Mouse (Mus musculus) stomach, embryonic 15.5 days (tissue): ENCODE measurements around the gene Phc1. TPM values are rescaled to one million over a fixed set of nuclear protein-coding genes. Genes with fewer than 3 reads are reported as not detected.
"Not testable (repeated sequence)": the region's sequence is repeated elsewhere in the genome, so short reads cannot be mapped to it uniquely, and the experiment has no call there.

Source experiments
- ATAC-seq: fragments of 200-750 bp; cut with Nextera tagmentation; 2 replicates; pipeline ENCODE4 v1.8.0; 2017; ENCODE audit warnings: low read depth, moderate number of reproducible peaks, moderate TSS enrichment; ENCODE audit not compliant: insufficient read depth, low FRiP score
- H3K27ac ChIP-seq: fragments of 300-500 bp; sonication (generic); 2 replicates; pipeline ENCODE4 v1.5.1; 2015; ENCODE audit warnings: mild to moderate bottlenecking, inconsistent platforms
- H3K27me3 ChIP-seq: fragments of 300-500 bp; sonication (generic); replicated peaks from 2 replicates; pipeline ENCODE4 v1.6.1; 2015; ENCODE audit warnings: inconsistent platforms
- H3K36me3 ChIP-seq: fragments of 300-500 bp; sonication (generic); 2 replicates; pipeline ENCODE4 v1.6.1; 2015; ENCODE audit warnings: inconsistent platforms
- H3K4me1 ChIP-seq: fragments of 300-500 bp; sonication (generic); 2 replicates; pipeline ENCODE4 v1.6.1; 2015; ENCODE audit warnings: inconsistent platforms
- H3K4me2 ChIP-seq: fragments of 300-500 bp; sonication (generic); 2 replicates; pipeline ENCODE4 v1.6.1; 2015; ENCODE audit warnings: mild to moderate bottlenecking, inconsistent platforms
- H3K4me3 ChIP-seq: fragments of 300-500 bp; sonication (generic); replicated peaks from 2 replicates; pipeline ENCODE4 v1.5.1; 2015; ENCODE audit warnings: inconsistent platforms
- H3K9ac ChIP-seq: fragments of 300-500 bp; sonication (generic); 2 replicates; pipeline ENCODE4 v1.6.1; 2015; ENCODE audit warnings: inconsistent platforms
- H3K9me3 ChIP-seq: fragments of 300-500 bp; sonication (generic); 2 replicates; pipeline ENCODE4 v1.6.1; 2016; ENCODE audit warnings: inconsistent platforms
- WGBS: fragments of 180-500 bp; shearing (Covaris S2); methylation state at CpG from one replicate; pipeline ENCODE4 v1.1.7; 2015; 5-methylcytosine and 5-hydroxymethylcytosine counted together
- polyA plus RNA-seq: library from polyadenylated mRNA; unstranded; fragments of >200 nt; fragmentation: Nextera tagmentation; extraction: Ambion mirVana; gene quantifications from 2 replicates; pipeline ENCODE4 v1.2.1, GENCODE M21; 2015

Gene Phc1
- 12.8 and 13.2 TPM in 2 replicates for polyA plus RNA-seq

DNA sequence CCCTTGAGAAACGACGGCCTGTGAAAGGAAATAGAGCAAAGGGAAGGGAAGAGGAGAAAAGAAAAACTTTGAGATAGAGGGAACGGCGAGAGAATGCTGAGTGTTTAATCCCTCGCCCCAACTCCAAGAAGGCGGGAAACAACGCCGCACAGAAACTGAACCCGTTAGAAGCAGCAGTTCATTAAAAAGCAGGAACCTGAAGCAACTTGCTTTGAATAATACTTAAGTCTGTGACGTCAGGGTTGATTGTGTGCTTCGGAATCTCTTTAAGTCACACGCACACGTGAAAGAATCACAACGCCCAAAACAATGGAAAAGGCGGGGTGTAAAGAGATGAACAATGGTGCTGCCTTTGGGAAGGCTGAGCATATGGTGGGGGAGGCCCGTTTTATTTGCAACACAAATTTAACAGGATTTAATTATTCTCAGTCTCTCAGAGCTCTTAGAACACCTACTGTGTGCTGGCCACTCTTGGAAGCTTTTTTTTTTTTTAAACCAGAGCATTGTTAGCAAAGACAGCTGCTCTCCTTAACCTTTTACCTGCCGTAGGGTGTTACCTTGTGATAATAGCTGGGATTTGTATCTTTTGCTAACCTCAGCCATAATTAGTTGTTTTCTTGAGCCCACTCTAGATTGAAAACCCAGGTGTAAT, at the start of gene Phc1:
Phc1 (minus strand) TSS at position 213 of the 652 bp plus-strand sequence.
- H3K27ac ChIP-seq = peak within 1 kb of the TSS; percentile 94
- peak within 1 kb of the TSS; percentile 71 for H3K4me2 ChIP-seq
- WGBS = under 1% methylated on average over 17 of the region's 17 CpGs
- H3K27me3 ChIP-seq = no peaks in the 10 kb centered on the region
- H3K36me3 ChIP-seq = peaks cover 6% of the 10 kb centered on the region; the same call in 1 of the 2 replicates
- H3K4me3 ChIP-seq = peak within 1 kb of the TSS; percentile 75
- H3K9ac ChIP-seq = peak within 1 kb of the TSS; percentile 60
- no peaks in the 10 kb centered on the region for H3K9me3 ChIP-seq
- ATAC-seq = no peak
- H3K4me1 ChIP-seq = peaks cover 10% of the 10 kb centered on the region; the same call in 1 of the 2 replicates

GRCm38 (mm10) chr6:122389986-122390385, 49.6 kb upstream of the Phc1 start:
- not testable (repeated sequence) for H3K9me3 ChIP-seq, H3K4me1 ChIP-seq, H3K4me2 ChIP-seq, H3K27me3 ChIP-seq, H3K36me3 ChIP-seq, H3K9ac ChIP-seq, H3K27ac ChIP-seq, H3K4me3 ChIP-seq, ATAC-seq
- WGBS = 83% methylated on average over 3 of the region's 3 CpGs

DNA sequence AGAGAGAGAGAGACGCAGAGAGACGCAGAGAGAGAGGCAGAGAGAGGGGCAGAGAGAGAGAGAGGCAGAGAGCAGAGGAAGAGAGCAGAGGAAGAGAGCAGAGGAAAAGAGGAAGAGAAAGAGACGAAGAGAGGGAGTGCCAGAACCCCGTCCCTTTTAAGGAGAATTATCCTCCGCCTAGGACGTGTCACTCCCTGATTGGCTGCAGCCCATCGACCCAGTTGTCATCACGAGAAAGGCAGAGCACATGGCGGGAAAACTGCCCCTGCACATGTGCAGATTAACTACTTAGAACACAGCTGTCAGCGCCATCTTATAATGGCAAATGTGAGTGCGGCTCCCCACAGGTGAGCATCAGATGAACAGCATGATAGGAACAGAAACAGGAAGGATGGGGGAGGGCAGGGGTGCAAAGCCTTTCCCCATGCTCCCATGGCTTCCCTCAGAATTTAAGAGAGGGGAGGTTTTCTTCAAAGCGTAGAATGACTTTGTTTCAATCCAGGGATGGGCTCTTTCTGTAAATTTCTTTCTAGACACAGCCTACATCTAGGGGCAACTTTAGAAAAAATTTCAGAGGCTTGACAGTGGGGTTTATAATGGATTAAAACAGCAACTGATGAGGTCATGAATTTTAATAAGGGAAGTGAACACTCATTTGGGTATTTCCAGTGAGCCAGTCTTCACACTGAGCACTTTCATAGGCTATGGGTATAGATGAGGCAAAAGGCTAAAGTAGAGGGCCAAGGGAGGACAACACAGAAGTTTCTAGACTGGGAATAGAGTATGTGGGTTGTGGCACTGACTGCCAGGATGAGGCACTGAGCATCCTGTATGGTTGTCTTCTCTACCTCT, 47.0 kb upstream of the Phc1 start:
- not testable (repeated sequence) for H3K4me3 ChIP-seq, H3K36me3 ChIP-seq, H3K9ac ChIP-seq, H3K27me3 ChIP-seq, H3K9me3 ChIP-seq, ATAC-seq, H3K4me1 ChIP-seq, H3K27ac ChIP-seq, H3K4me2 ChIP-seq
- 82% methylated on average over 12 of the region's 12 CpGs for WGBS

GRCm38 (mm10) chr6:122385724-122386123, 45.4 kb upstream of the Phc1 start:
- Histone ChIP-seq H3K27me3 (no peaks in the 10 kb centered on the region), H3K36me3 (no peaks in the 10 kb centered on the region), H3K27ac (no peak overlapping the region), H3K4me1 (no peaks in the 10 kb centered on the region), H3K9ac (no peak overlapping the region), H3K4me2 (no peak overlapping the region), H3K9me3 (no peaks in the 10 kb centered on the region), H3K4me3 (no peak overlapping the region)
- ATAC-seq = no peak
- WGBS = 63% methylated on average over 5 of the region's 5 CpGs

DNA sequence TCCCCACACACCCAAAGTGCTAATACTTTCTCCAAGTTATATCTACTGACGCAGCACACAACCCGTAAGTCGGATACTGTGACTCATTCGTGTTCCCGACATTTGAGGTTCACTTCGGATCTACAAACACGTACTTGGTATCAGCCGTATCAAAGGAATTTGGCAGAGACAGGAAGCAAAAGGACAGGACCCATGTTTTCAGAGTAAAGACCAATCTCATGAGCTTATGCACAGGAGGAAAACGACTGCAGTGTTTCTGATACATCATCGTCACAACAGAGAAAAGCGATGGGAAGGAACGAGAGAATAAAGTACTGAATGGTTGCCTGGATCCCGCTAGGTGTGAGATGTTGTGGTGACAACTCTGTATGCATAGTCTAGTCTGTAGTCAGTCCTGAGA, 44.5 kb upstream of the Phc1 start:
- 83% methylated on average over 13 of the region's 13 CpGs for WGBS
- Histone ChIP-seq H3K9me3 (no peaks in the 10 kb centered on the region), H3K4me1 (no peaks in the 10 kb centered on the region), H3K4me2 (no peak overlapping the region), H3K9ac (no peak overlapping the region), H3K4me3 (no peak overlapping the region), H3K27ac (no peak overlapping the region), H3K27me3 (no peaks in the 10 kb centered on the region), H3K36me3 (no peaks in the 10 kb centered on the region)
- ATAC-seq = no peak

GRCm38 (mm10) chr6:122383211-122383610, 42.9 kb upstream of the Phc1 start:
- Histone ChIP-seq H3K4me2 (no peak overlapping the region), H3K27me3 (no peaks in the 10 kb centered on the region), H3K9me3 (no peaks in the 10 kb centered on the region), H3K4me3 (no peak overlapping the region), H3K36me3 (no peaks in the 10 kb centered on the region), H3K4me1 (no peaks in the 10 kb centered on the region), H3K27ac (no peak overlapping the region), H3K9ac (no peak overlapping the region)
- 71% methylated on average over 5 of the region's 5 CpGs for WGBS
- ATAC-seq = no peak

- no peaks in the 10 kb centered on the region for H3K27me3 ChIP-seq
- H3K36me3 ChIP-seq = no peaks in the 10 kb centered on the region
- no peak overlapping the region for H3K4me3 ChIP-seq
- H3K9me3 ChIP-seq = no peaks in the 10 kb centered on the region
- no peak overlapping the region for H3K27ac ChIP-seq
- no peak overlapping the region for H3K4me2 ChIP-seq
- no peak for ATAC-seq
- 76% methylated on average over 8 of the region's 8 CpGs for WGBS
- H3K4me1 ChIP-seq = no peaks in the 10 kb centered on the region
- H3K9ac ChIP-seq = no peak overlapping the region
Measured at GRCm38 (mm10) chr6:122382046-122382445, 41.7 kb upstream of the Phc1 start.

DNA sequence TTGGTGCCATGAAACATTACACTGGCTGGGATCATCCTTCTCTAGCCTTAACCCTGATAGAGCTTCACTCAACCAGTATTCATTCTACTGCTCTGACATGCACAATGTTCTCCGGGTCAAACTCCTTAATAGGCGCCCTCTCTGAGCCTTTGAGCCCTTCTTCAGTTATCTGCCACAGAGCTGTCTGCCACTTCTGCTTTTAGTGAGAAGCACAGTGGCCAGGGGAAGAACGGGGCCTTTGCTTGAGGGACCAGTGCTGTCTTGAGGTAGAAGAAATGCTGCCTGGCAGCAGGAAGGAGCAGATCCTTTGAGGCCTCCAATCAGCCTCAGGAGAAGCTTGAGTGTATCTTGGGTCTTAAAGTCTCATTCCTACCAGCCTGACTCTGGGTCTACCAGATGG, 27.9 kb upstream of the Phc1 start:
- Histone ChIP-seq H3K36me3 (no peaks in the 10 kb centered on the region), H3K4me1 (no peaks in the 10 kb centered on the region), H3K27me3 (no peaks in the 10 kb centered on the region), H3K9ac (no peak overlapping the region), H3K4me2 (no peak overlapping the region), H3K9me3 (no peaks in the 10 kb centered on the region), H3K27ac (no peak overlapping the region), H3K4me3 (no peak overlapping the region)
- 79% methylated on average over 3 of the region's 3 CpGs for WGBS
- ATAC-seq = no peak

GRCm38 (mm10) chr6:122366976-122367375, 26.6 kb upstream of the Phc1 start:
- Histone ChIP-seq H3K36me3 (no peaks in the 10 kb centered on the region), H3K9me3 (no peaks in the 10 kb centered on the region), H3K4me2 (no peak overlapping the region), H3K4me3 (no peak overlapping the region), H3K4me1 (no peaks in the 10 kb centered on the region), H3K27me3 (no peaks in the 10 kb centered on the region), H3K27ac (no peak overlapping the region), H3K9ac (no peak overlapping the region)
- 40% methylated on average over 3 of the region's 3 CpGs for WGBS
- no peak for ATAC-seq

- Histone ChIP-seq H3K4me1 (no peaks in the 10 kb centered on the region), H3K36me3 (no peaks in the 10 kb centered on the region), H3K9me3 (no peaks in the 10 kb centered on the region), H3K9ac (no peak overlapping the region), H3K4me2 (no peak overlapping the region), H3K4me3 (no peak overlapping the region), H3K27ac (no peak overlapping the region), H3K27me3 (no peaks in the 10 kb centered on the region)
- ATAC-seq = no peak
- WGBS = 46% methylated on average over 2 of the region's 2 CpGs
Measured at GRCm38 (mm10) chr6:122366287-122366686, 25.9 kb upstream of the Phc1 start.

DNA sequence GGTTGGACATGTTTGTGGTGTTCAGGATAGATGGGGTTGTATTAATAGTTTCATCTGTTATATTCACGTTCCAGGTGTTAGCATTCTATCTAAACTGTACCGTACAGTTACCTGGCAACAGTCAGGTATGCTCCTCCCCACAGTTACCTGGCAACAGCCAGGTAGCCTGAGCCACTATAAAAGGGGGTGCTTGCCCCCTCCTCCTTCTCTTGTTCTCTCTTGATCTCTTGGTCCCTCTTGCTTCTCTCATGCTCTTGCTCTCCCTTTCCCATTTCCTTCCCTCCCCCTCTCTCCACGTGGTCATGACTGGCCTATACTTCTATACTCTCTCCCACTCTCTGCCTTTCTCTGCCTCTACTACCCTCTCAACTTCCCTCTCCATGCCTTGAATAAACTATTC, 25.3 kb upstream of the Phc1 start:
- ATAC-seq = no peak
- H3K9ac ChIP-seq = no peak overlapping the region
- H3K4me3 ChIP-seq = no peak overlapping the region
- no peak overlapping the region for H3K4me2 ChIP-seq
- no peak overlapping the region for H3K27ac ChIP-seq
- H3K36me3 ChIP-seq = no peaks in the 10 kb centered on the region
- WGBS = 35% methylated on average over 3 of the region's 3 CpGs
- H3K27me3 ChIP-seq = no peaks in the 10 kb centered on the region
- no peaks in the 10 kb centered on the region for H3K9me3 ChIP-seq
- H3K4me1 ChIP-seq = no peaks in the 10 kb centered on the region

DNA sequence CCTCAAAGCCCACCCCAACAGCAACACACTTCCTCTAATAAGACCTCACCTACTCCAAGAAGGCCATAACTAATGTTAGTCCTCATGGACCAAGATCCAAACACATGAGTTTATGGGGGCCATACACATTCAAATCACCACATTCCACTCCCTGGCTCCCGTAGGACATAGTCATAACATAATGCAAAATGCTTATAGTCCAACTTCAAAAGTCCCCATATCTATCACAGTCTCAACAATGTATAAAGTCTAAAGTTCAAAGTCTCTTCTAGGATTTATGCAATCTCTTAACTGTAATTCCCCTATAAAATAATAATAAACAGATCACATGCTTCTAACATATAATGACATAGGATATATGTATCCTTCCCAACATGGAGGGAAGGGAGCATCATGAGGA, 16.7 kb upstream of the Phc1 start:
- no peaks in the 10 kb centered on the region for H3K4me1 ChIP-seq
- ATAC-seq = no peak
- H3K36me3 ChIP-seq = no peaks in the 10 kb centered on the region
- H3K9ac ChIP-seq = no peak overlapping the region
- no peaks in the 10 kb centered on the region for H3K27me3 ChIP-seq
- no peak overlapping the region for H3K4me3 ChIP-seq
- H3K27ac ChIP-seq = no peak overlapping the region
- 85% methylated on average over 1 of the region's 1 CpGs for WGBS
- no peaks in the 10 kb centered on the region for H3K9me3 ChIP-seq
- no peak overlapping the region for H3K4me2 ChIP-seq
